Mouse (Mus musculus): ENCODE results near the gene Hist1h2bf.
A peak's percentile ranks its signal among the peaks of the same experiment; 100 is the strongest.
"Not testable (repeated sequence)": the region's sequence is repeated elsewhere in the genome, so short reads cannot be mapped to it uniquely, and the experiment has no call there.

Hist1h2bf gene

GRCm38 (mm10) chr13:23570261-23571021, 3.6 kb downstream of the Hist1h2bf start:
- DNase-seq, result not testable (repeated sequence)

DNA sequence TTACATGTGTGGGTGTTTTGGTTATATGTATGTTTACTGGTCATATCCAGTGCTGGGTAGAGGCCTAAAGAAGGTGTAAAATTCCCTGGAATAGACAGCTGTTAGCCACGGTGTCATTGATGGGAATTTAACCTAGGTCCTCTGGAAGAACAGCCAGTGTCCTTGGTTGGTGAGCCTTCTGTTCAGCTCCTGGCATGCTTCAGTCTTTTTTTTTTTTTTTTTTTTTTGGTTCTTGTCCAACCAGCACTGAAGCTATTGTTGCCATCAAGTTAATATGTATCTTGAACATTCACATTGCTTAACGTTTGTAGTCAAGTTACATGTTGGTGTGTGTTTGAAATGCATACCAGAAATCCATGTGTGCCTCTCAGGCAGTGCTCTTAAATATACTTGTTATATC, 9.5 kb downstream of the Hist1h2bf start:
- no peak for DNase-seq

DNA sequence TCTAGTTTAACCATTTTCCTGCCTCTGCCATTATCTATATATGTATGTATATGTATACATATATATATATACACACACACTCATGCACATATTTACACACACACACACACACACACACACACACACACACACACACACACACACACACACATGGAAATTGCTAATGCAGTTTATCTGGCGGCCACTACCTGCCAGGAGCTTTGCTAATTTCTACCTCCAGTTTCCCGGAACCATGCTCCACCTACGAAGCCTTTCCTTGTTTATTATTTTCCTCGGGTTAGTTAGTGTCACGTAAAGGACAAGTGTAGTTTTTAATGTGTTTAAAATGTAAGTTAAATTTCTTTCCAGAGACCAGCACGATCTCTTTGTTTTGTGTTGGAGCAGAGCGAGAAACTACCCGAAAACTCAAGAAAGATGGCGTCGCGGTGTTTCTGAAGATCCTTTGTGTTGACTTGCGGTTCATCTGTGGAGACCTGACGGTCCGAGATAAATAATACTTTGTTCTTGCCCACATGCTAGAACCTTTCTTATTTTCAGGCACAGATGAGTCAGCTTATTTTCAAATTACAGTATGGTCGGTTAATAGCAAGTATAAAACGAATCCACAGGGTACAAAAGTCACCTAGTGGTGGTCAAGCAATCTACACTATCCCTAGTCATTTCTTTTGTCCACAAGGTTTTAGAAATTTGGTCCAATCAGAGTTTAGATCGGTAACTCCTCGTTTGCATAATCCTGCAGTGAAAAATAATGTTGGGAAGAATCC, 11.1 kb downstream of the Hist1h2bf start:
- no peak for DNase-seq

DNA sequence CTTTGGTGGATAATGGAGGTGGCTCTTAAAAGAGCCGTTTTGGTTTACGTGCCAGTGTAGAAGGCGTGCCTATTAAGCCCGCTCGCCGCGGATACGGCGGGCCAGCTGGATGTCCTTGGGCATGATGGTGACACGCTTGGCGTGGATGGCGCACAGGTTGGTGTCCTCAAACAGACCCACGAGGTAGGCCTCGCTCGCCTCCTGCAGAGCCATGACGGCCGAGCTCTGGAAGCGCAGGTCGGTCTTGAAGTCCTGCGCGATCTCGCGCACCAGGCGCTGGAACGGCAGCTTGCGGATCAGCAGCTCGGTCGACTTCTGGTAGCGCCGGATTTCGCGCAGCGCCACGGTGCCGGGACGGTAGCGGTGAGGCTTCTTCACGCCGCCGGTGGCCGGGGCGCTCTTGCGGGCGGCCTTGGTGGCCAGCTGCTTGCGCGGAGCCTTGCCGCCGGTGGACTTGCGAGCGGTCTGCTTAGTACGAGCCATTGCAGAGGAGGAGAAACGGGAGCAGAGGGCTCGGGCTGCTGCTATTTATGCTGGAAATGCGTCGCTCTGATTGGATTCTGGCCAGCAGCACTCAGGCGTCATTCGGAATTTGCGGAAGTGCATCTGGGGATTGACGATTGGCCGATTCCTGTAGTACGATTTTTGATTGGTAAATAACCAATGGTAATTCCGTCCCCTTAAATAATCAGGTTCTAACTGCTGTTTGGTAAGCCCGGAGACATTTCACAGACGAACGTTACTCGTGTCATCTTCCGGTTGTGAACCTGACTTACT, 11.9 kb downstream of the Hist1h2bf start, which contains the start of gene Hist1h3e:
Gene Hist1h3e, minus strand, starts transcription at position 487 of the 777 bp plus-strand sequence.
- peak; percentile 93 for DNase-seq

DNA sequence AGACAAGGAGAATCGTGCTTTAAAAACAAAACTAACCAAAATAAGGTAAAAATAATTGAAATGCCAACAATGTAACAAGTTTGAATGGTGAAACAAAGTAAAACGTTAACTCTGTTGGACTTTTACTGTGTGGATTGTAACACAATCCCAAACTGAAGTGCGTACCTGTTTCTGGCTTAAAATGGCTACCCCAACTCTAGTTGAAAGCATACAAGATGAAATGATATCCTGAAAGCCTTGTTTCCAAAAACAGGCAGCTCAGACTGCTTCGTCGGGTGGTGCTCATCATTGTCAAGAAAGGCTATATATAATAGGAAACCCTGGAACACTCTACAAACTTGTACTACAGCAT, 12.5 kb downstream of the Hist1h2bf start:
- DNase-seq, result not testable (repeated sequence)

GRCm38 (mm10) chr13:23560699-23561098, 13.3 kb downstream of the Hist1h2bf start:
- DNase-seq, result not testable (repeated sequence)

DNA sequence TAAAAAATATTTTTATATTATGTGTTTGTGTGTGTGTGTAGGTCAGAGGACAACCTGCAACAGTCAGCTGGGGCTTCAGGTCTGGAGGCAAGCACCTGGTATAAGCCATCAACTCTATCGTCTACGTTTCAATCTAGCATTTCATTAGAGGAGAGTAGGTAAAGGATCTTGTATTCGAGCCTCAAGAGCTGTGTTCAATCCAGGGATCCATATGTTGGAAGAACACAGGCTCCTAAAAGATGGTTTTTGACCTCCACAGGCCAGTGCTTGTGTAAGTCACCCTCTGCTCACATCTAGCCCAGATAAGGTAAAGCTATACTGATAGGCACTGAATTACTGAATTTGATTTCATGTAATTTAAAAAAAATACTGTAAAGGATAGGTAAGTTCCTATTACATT, 17.1 kb downstream of the Hist1h2bf start:
- DNase-seq, result no peak

DNA sequence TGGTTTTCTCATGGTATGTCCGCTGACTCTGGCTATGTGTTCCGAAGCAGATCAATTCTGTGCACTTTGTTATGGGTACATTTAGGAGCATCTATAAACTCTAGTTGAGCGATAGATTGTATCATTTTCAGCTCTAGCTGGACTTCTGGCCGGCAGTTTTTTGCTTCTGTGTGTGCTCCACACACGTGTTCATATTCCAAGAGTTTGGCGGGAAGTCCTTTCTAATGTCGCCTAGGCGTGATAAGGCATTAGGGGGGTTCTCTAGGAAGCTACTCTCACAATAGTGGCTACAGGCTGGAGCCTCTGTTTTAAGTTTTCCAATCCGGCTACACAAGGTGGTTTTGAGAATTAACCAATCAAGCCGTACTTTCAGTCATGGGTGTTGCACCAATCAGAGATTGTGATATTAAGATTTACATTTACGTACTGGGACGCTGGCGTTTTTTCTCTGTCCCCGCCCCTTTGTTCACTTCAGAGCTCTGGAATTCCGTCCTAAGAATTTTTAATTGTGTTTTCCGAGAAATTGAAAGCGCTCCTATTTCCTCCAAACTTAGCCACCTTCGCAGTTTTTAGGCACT, 18.1 kb downstream of the Hist1h2bf start:
- DNase-seq, result peak; percentile 80

DNA sequence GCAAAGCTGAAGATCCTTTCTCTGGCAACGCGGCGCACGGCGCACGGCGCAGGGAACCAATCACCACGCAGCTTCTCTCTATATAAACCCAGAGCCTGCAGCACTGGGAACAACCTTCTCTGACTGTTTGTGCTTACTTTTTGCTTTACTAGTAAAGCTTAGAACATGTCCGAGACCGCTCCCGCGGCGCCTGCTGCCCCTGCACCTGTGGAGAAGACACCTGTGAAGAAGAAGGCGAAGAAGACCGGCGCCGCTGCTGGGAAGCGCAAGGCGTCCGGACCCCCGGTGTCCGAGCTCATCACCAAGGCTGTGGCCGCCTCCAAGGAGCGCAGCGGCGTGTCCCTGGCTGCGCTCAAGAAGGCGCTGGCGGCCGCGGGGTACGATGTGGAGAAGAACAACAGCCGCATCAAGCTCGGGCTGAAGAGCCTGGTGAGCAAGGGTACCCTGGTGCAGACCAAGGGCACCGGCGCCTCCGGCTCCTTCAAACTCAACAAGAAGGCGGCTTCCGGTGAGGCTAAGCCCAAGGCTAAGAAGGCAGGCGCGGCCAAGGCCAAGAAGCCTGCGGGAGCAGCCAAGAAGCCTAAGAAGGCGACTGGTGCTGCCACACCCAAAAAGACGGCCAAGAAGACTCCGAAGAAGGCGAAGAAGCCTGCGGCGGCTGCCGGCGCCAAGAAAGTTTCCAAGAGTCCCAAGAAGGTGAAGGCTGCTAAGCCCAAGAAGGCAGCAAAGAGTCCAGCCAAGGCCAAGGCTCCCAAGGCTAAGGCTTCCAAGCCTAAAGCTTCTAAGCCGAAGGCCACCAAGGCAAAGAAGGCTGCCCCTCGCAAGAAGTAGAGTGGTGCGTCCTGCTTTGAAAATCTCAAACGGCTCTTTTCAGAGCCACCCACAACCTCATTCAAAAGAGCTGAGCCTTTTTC, 18.8 kb downstream of the Hist1h2bf start:
- DNase-seq, result peak; percentile 86

- no peak for DNase-seq
These were observed 19.6 kb downstream of the Hist1h2bf start for GRCm38 (mm10) chr13:23554393-23554792.

DNA sequence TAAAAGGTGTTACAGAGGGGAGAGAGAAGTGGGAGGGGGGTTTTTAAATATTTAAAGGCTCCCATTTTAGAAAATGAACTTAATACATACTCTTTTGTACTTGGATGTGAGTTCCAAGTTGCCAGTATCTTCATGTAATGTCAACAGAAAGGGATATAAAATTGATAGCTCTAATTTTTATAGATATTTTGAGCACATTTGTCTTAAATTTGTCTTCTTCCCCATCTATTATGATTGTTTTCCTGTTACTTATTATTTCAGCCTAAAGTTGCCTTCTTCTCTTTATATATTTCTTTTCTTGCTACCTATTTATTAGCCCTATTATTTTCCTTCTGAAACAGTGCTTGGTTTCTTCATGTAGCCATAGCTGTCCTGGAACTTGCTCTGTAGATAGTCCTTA, 21.0 kb downstream of the Hist1h2bf start, which contains the start of gene Hist1h1d:
Gene Hist1h1d, plus strand, starts transcription at position 301 of the 400 bp plus-strand sequence.
- DNase-seq, result no peak

GRCm38 (mm10) chr13:23551931-23552914, 21.8 kb downstream of the Hist1h2bf start:
- no peak for DNase-seq

GRCm38 (mm10) chr13:23551146-23551834, 22.7 kb downstream of the Hist1h2bf start, which contains the start of gene Hist1h4f:
Gene Hist1h4f, minus strand, starts transcription at chr13:23551648.
- peak; percentile 93 for DNase-seq

DNA sequence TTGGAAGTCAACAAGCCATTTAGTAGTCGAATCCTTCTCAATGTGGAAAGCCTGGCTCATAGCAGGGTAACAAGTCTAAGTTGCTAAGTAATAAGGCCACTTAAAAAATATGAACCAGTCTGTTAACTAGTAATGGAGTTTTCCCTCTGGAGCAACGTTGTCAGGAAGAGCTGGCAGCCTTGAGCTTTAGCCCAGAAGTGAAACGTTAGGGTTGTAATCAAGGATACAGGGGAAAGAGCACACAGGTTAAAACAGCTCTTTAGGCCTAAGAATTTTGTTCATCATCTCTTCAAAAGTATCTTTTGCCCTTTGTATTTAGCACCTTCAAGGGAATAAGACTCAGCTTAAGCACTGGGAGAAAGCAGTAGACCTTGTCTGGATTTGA, 23.2 kb downstream of the Hist1h2bf start:
- no peak for DNase-seq

DNA sequence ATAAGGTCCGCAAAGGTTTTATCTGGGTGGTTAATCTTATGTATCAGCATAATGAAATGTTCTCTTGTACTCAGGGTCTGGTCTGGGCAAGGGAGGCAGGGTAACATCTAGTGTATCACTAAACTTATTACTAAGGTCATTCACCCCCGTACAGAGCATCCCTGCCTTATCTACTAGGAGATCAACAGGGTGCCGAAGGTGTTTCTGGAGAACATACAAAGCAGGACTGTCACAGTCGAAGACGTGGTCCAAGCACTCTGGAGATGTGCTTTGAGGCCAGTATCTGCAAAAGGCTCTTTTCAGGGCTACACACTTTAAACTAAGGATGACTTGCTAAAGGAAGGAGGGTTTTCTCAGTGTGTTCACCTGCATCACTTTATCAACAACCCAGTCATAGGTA, 27.3 kb downstream of the Hist1h2bf start:
- no peak for DNase-seq

GRCm38 (mm10) chr13:23544787-23545120, 29.2 kb downstream of the Hist1h2bf start:
- not testable (repeated sequence) for DNase-seq

GRCm38 (mm10) chr13:23543965-23544786, 29.8 kb downstream of the Hist1h2bf start, which contains the start of gene Hist1h3f:
Gene Hist1h3f, plus strand, starts transcription at chr13:23544052.
- peak; percentile 83 for DNase-seq

DNA sequence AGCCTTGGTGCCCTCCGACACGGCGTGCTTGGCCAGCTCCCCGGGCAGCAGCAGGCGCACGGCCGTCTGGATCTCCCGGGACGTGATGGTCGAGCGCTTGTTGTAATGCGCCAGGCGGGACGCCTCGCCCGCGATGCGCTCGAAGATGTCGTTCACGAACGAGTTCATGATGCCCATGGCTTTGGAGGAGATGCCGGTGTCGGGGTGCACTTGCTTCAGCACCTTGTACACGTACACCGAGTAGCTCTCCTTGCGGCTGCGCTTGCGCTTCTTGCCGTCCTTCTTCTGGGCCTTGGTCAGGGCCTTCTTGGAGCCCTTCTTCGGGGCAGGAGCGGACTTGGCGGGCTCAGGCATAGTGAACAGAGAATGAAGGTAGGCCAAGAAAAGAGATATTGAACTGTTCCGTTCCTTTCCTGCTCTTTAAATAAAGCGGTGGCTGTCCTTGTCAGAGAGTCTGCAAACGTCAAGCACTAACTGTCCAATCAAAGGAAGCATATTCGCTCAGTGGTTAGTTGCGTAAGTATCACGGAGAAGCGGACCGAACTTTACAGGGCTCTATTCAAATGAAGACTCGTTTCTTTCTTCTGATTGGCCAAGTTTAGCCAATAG, 30.9 kb downstream of the Hist1h2bf start, which contains the start of gene Hist1h2bh:
Gene Hist1h2bh, minus strand, starts transcription at position 394 of the 609 bp plus-strand sequence.
- DNase-seq, result peak; percentile 89

Measured in right cerebral cortex, adult 18-20 months (tissue).